Mouse (Mus musculus) cortical plate, adult 2 months (tissue): ENCODE measurements around the gene Pafah1b3. TPM values are rescaled to one million over a fixed set of nuclear protein-coding genes. Genes with fewer than 3 reads are reported as not detected.

Source experiments
- H3K27ac ChIP-seq: fragments of 200-500 bp; 2 replicates; pipeline ENCODE4 v1.5.1; 2012; ENCODE audit warnings: low read length, control low read depth, inconsistent platforms; ENCODE audit not compliant: insufficient read depth
- H3K4me1 ChIP-seq: fragments of 200-500 bp; 2 replicates; pipeline ENCODE4 v1.6.1; 2011; ENCODE audit warnings: low read length; ENCODE audit not compliant: control insufficient read depth, insufficient read depth
- H3K4me3 ChIP-seq: fragments of 200-500 bp; 2 replicates; pipeline ENCODE4 v1.5.1; 2011; ENCODE audit warnings: mild to moderate bottlenecking, low read length, control low read depth; ENCODE audit not compliant: insufficient read depth
- CTCF ChIP-seq: fragments of 200-500 bp; IDR thresholded peaks from 2 replicates; pipeline ENCODE4 v1.5.1; 2011; ENCODE audit warnings: mild to moderate bottlenecking, control low read depth, low read length; ENCODE audit not compliant: insufficient read depth; ENCODE audit errors: extremely low read depth
- POLR2A ChIP-seq: fragments of 200-500 bp; IDR thresholded peaks from 2 replicates; pipeline ENCODE4 v1.6.1; 2011; ENCODE audit warnings: mild to moderate bottlenecking, low read length, control low read depth; ENCODE audit not compliant: insufficient read depth; ENCODE audit errors: extremely low read depth
- polyA plus RNA-seq: library from polyadenylated mRNA; depleted of rRNA; stranded (reverse); fragments of >200 nt; gene quantifications from 2 replicates; pipeline ENCODE4 v1.2.3, GENCODE M21; 2012

The Pafah1b3 gene
- polyA plus RNA-seq, 1 experiment: 20.5 TPM

DNA sequence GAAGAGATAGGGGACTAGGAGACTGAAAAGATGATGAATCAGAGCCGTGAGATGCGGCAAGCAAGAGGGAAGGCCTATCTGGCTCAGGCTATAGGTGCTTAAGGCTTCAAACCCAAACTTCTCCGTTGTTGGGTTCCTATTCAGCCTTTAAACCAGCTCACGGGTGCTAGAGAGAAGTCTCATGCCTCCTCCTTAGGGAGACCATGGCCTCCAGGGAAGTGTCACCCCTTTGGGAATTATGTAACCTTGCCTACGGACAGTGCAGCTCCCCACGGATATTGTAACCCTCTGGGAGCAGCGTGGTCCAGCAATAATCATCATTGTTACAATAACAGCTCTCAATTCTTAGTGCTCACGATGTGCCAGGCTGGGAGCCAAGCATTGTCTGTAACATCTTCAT, 46.0 kb downstream of the Pafah1b3 start:
- H3K4me3 ChIP-seq: peak overlapping the region; percentile 94
- H3K4me1 ChIP-seq: peaks cover 5% of the 10 kb centered on the region; the same call in 1 of the 2 replicates
- H3K27ac ChIP-seq: peak overlapping the region; percentile 91
- TF ChIP-seq POLR2A (no peak), CTCF (no peak)

- Histone ChIP-seq H3K4me1 (peaks cover 6% of the 10 kb centered on the region; the same call in 1 of the 2 replicates), H3K27ac (peak overlapping the region; percentile 91), H3K4me3 (peak overlapping the region; percentile 94)
- TF ChIP-seq POLR2A: 0 out of 2 replicates have a peak, but pooled peaks have one; percentile 19
- TF ChIP-seq CTCF: no peak
Observed at GRCm38 (mm10) chr7:25251071-25251791, 46.6 kb downstream of the Pafah1b3 start.

DNA sequence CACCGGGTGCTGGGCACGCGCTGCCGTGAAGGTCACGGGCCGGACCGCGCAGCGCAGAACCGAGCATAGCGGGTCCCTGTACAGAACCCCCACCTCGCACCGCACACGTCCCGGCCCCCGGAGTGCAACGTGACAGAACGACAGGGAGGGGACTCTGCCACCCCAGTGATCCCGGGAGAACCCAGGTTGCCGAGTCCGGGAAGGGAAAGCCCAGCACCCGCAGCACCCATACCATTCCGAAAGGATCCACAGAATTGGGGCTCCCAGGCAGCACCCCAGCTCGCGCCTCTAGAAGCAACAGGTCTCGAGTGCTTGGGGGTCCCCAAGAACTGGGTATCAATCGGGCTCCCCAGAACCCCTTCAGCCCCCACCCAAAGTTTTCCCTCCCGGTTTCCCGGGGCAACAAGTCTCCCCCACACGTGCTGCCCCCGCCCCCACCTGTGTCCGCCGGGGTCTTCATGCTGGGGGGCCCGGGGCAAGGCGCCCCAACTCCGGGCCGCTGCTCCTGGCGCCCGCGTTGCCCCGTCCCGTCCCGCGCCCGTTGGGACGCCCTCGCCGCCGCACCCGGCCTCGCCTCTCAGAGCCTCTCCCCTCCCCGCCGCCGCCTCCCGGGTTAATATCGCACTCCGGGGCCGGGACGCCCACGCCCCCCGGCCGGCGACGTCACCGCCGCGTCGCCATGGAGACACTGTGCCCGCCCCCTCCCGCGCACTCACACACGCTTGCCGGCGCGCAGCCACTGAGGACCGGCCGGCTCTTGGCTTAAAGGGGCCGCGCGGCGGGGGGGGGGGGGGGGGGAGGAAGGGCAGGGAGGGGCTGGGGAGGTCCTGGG, 47.4 kb downstream of the Pafah1b3 start, which contains the start of gene Erf:
Gene Erf (minus strand): TSS at position 621 of the 832 bp plus-strand sequence.
- H3K4me3 ChIP-seq: peak within 1 kb of the TSS; percentile 94
- peak within 1 kb of the TSS; percentile 94 for H3K27ac ChIP-seq
- H3K4me1 ChIP-seq: peaks cover 8% of the 10 kb centered on the region; the same call in 1 of the 2 replicates
- TF ChIP-seq CTCF: no peak
- peak; percentile 59; the same call in 1 of the 2 replicates for TF ChIP-seq POLR2A

- H3K4me1 ChIP-seq: peaks cover 9% of the 10 kb centered on the region; the same call in 1 of the 2 replicates
- TF ChIP-seq CTCF (no peak), POLR2A (no peak)
- H3K27ac ChIP-seq: peak overlapping the region; percentile 99
- peak overlapping the region; percentile 94 for H3K4me3 ChIP-seq
Observed at GRCm38 (mm10) chr7:25249314-25250140, 48.3 kb downstream of the Pafah1b3 start.

DNA sequence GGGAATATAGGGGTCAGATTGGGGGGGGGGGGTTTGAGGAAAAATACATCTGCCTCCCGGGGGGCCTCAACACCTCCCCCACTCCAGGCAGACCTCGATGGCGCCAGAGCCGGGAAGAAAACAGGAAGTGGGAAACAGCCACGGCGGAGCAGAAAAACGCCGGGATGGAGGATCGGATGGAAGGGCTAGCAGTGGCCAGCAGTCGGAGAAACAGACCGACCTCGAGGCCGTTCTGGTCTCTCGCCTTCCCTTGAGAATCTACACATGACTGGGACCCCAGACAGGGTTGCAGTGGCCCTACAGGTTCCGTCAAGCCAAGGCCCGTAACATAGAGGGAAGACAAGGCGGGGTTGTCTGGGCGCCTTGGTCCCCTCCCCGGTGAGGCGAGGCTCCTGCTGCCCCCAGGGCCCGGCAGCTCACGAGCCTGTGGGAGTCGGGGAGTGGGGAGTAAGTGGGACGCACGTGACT, 48.9 kb downstream of the Pafah1b3 start:
- H3K27ac ChIP-seq: peak overlapping the region; percentile 99
- H3K4me3 ChIP-seq: peak overlapping the region; percentile 94
- H3K4me1 ChIP-seq: peaks cover 9% of the 10 kb centered on the region; the same call in 1 of the 2 replicates
- TF ChIP-seq CTCF: no peak
- no peak for TF ChIP-seq POLR2A

- Histone ChIP-seq H3K4me3 (peak overlapping the region; percentile 94), H3K4me1 (peaks cover 9% of the 10 kb centered on the region; the same call in 1 of the 2 replicates), H3K27ac (peak overlapping the region; percentile 99)
- peak; percentile 22; the same call in 1 of the 2 replicates for TF ChIP-seq POLR2A
- no peak for TF ChIP-seq CTCF
Observed at GRCm38 (mm10) chr7:25248018-25248647, 49.7 kb downstream of the Pafah1b3 start.

DNA sequence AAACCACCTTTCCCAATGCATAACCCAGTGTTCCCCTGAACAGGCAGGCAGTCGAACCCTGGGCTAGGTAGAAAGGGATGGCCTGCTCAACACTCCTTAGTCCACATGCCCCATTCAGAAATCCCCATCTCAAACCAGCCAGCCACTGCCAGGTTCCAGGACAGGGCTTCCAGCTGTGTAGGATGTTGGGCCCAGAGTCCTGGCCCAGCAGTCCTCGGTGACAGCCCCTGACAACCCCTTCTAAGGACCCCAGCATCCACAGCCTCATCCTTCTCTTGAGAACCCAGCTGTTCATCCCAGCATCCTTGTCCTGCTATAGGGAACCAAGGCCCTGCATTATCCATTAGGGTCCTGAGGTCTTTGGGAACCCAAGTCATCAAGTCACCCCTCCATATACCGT, 50.3 kb downstream of the Pafah1b3 start:
- peak overlapping the region; percentile 94 for H3K4me3 ChIP-seq
- TF ChIP-seq CTCF: no peak
- no peak for TF ChIP-seq POLR2A
- peak overlapping the region; percentile 99 for H3K27ac ChIP-seq
- peaks cover 10% of the 10 kb centered on the region; the same call in 1 of the 2 replicates for H3K4me1 ChIP-seq

DNA sequence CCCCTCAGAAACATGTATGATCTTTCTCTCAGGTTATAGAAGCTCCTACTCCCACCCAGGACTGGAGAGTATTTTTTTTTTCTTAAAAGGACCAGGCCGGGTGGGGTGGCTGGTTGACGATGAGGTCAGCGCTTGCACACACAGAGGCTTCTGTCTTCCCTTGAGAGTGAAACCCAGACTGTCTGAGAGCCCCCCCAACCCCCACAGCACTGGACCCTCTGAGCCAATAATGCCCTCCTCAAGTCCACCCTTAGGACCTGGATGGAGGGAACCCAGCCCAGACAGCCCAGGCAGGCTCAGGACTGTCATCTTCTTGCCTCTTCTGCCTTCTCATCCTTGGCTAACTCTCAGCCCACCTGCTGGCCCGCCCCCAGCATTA, 51.0 kb downstream of the Pafah1b3 start:
- peaks cover 8% of the 10 kb centered on the region; the same call in 1 of the 2 replicates for H3K4me1 ChIP-seq
- peak overlapping the region; percentile 97 for H3K27ac ChIP-seq
- TF ChIP-seq CTCF: no peak
- no peak for TF ChIP-seq POLR2A
- H3K4me3 ChIP-seq: peak overlapping the region; percentile 94
